ENCODE assay signal across 22 mouse cellular contexts in genomic region chr8:57616965-57617364, GRCm38 (mm10).
"Had no signal": no experiment of that assay in that cellular context is flagged by ENCODE, and none has a peak within 500 bp of the region (broad histone marks: within the 10 kb centered on the region; RNA-seq: fewer than 3 reads in every experiment).

No protein-coding gene starts in this region.

- H3K9me3 ChIP-seq: kidney, embryonic 15.5 days; limb, embryonic 12.5 days; limb, embryonic 15.5 days; lung, embryonic 15.5 days; neural tube, embryonic 12.5 days; stomach, embryonic 15.5 days had no signal

- H3K36me3 ChIP-seq: kidney, embryonic 15.5 days; limb, embryonic 12.5 days; limb, embryonic 15.5 days; lung, embryonic 15.5 days; neural tube, embryonic 12.5 days; stomach, embryonic 15.5 days had no signal

- DNase-seq: kidney, adult 11 months; kidney, adult 8-10 months; kidney, postnatal 14 days; kidney, postnatal 4 days; left cerebral cortex, postnatal 4 days; lung, adult 18-20 months; lung, postnatal 10 days; lung, postnatal 4 days; midbrain, embryonic 14.5 days; right cerebral cortex, adult 18-20 months; right cerebral cortex, postnatal 25 days; spleen, adult 18-20 months; thymus, postnatal 4 days had no signal

- H3K27me3 ChIP-seq: kidney, embryonic 15.5 days; limb, embryonic 12.5 days; limb, embryonic 15.5 days; lung, embryonic 15.5 days; neural tube, embryonic 12.5 days; stomach, embryonic 15.5 days had no signal

- H3K4me1 ChIP-seq: neural tube, embryonic 12.5 days had no signal

- H3K27ac ChIP-seq: kidney, embryonic 15.5 days; limb, embryonic 12.5 days; limb, embryonic 15.5 days; liver, embryonic 14.5 days; lung, embryonic 15.5 days; neural tube, embryonic 12.5 days; stomach, embryonic 15.5 days had no signal

- H3K4me3 ChIP-seq: kidney, embryonic 15.5 days; limb, embryonic 12.5 days; limb, embryonic 15.5 days; lung, embryonic 15.5 days; neural tube, embryonic 12.5 days; stomach, embryonic 15.5 days had no signal

- H3K4me2 ChIP-seq: kidney, embryonic 15.5 days; limb, embryonic 12.5 days; limb, embryonic 15.5 days; liver, embryonic 11.5 days; lung, embryonic 15.5 days; midbrain, embryonic 11.5 days; neural tube, embryonic 12.5 days; stomach, embryonic 15.5 days had no signal

- H3K9ac ChIP-seq: kidney, embryonic 15.5 days; limb, embryonic 12.5 days; limb, embryonic 15.5 days; liver, embryonic 14.5 days; lung, embryonic 15.5 days; neural tube, embryonic 12.5 days; stomach, embryonic 15.5 days had no signal
